In the genomic region with DNA sequence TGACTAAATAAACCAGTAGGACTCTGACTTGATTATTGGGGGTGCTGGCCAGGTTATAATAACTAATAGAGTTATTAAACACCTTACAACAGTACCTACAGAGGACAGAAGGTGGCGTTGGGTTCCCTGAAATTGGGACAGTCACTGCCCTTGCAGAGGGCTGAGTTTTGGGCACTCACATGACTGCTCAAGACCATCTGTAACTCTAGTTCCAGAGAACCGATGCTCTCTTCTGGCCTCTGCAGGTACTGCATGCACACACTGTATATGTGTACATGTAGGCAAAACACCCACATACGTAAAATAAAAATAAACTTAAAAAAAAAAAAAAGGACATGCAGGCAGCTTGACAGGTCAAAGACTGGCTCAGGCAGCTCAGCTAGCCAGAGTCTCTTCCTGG, we compare ENCODE assay signal across 8 mouse cellular contexts. TPM values are rescaled to one million over a fixed set of nuclear protein-coding genes. Genes with fewer than 3 reads are reported as not detected.
A peak's percentile ranks its signal among the peaks of the same experiment; 100 is the strongest.
DNase-seq lines count a peak whose midpoint lies in the region; ATAC-seq lines count a peak whose summit lies in the region.

No protein-coding gene starts in this region.

- intact Hi-C loops in left cerebral cortex, postnatal 25 days (cut with DNase I), result no loop called here

- 0 out of 2 replicates have a peak, but pooled peaks have one; percentile 4 for ATAC-seq in forebrain, embryonic 12.5 days (ENCODE audit: low FRiP score)
- no peak for ATAC-seq in forebrain, embryonic 15.5 days (replicated peaks)

- H3K9me3 ChIP-seq in forebrain, embryonic 12.5 days, result no peaks in the 10 kb centered on the region
- H3K9me3 ChIP-seq in forebrain, embryonic 15.5 days, result no peaks in the 10 kb centered on the region

- H3K27ac ChIP-seq in forebrain, embryonic 12.5 days, result no peak overlapping the region
- no peak overlapping the region for H3K27ac ChIP-seq in forebrain, embryonic 15.5 days (replicated peaks)

- H3K4me3 ChIP-seq in forebrain, embryonic 12.5 days (replicated peaks), result no peak overlapping the region
- no peak overlapping the region for H3K4me3 ChIP-seq in forebrain, embryonic 15.5 days

- no peaks in the 10 kb centered on the region for H3K4me1 ChIP-seq in forebrain, embryonic 12.5 days
- no peaks in the 10 kb centered on the region for H3K4me1 ChIP-seq in forebrain, embryonic 15.5 days

- no peaks in the 10 kb centered on the region for H3K36me3 ChIP-seq in forebrain, embryonic 12.5 days (replicated peaks)
- H3K36me3 ChIP-seq in forebrain, embryonic 15.5 days, result no peaks in the 10 kb centered on the region

- no peak overlapping the region for H3K9ac ChIP-seq in forebrain, embryonic 12.5 days
- H3K9ac ChIP-seq in forebrain, embryonic 15.5 days (replicated peaks), result no peak overlapping the region

- H3K27me3 ChIP-seq in forebrain, embryonic 12.5 days, result no peaks in the 10 kb centered on the region
- H3K27me3 ChIP-seq in forebrain, embryonic 15.5 days, result no peaks in the 10 kb centered on the region

- WGBS in forebrain, embryonic 12.5 days, result 90% methylated on average over 3 of the region's 3 CpGs
- WGBS in forebrain, embryonic 15.5 days, result 76% methylated on average over 3 of the region's 3 CpGs

- DNase-seq in right cerebral cortex, postnatal 4 days, result peak; percentile 20
- DNase-seq in right cerebral cortex, postnatal 36 days (ENCODE audit: low spot score in 2 of 2), result no peak
- DNase-seq in kidney, postnatal 10 days, result peak; percentile 64
- peak; percentile 19 for DNase-seq in mesoderm, embryonic 11.5 days (ENCODE audit: low read depth, low spot score)
- no peak for DNase-seq in layer of hippocampus, postnatal 36 days
- no peak for DNase-seq in left cerebral cortex, postnatal 25 days (ENCODE audit: low spot score in 2 of 2)

- no peak overlapping the region for H3K4me2 ChIP-seq in forebrain, embryonic 12.5 days
- H3K4me2 ChIP-seq in forebrain, embryonic 15.5 days (replicated peaks), result no peak overlapping the region

RNA-seq across cellular contexts. Expression of gene Ppp4r3a, which starts 19.1 kb away (rescaled TPM):
- 74.8 and 78.0 TPM in 2 replicates for polyA plus RNA-seq in forebrain, embryonic 12.5 days (2016; fragmentation: Nextera tagmentation; extraction: Ambion mirVana)
- 36.4 and 38.5 TPM in 2 replicates for polyA plus RNA-seq in forebrain, embryonic 15.5 days (2015; fragmentation: Nextera tagmentation; extraction: Ambion mirVana)
- 10 to 100 TPM; 41.1 to 45.3 TPM for total RNA-seq in layer of hippocampus, postnatal 36 days (2021)
- 10 to 100 TPM; 39.1 to 43.4 TPM for total RNA-seq in left cerebral cortex, postnatal 25 days (2021)

Comparison
In these comparisons a context has a peak if more than half of its experiments do, and no peak if none do; other contexts are left out.
1. DNase-seq: peak in right cerebral cortex, postnatal 4 days (single experiment), kidney, postnatal 10 days (single experiment) and mesoderm, embryonic 11.5 days (single experiment); none in right cerebral cortex, postnatal 36 days (0 of 2), layer of hippocampus, postnatal 36 days (0 of 2) and left cerebral cortex, postnatal 25 days (0 of 2).